Mouse (Mus musculus) spleen, adult 2 months (tissue): ENCODE data around the gene Lztr1. TPM values are rescaled to one million over a fixed set of nuclear protein-coding genes. Genes with fewer than 3 reads are reported as not detected.
"Not testable (repeated sequence)": the region's sequence is repeated elsewhere in the genome, so short reads cannot be mapped to it uniquely, and the experiment has no call there.

Experiments
- DNase-seq, 2 experiments: peaks; one replicate each; pipeline versions ENCODE4 v3.0.0 to v3.0.0-alpha.2; 2012 to 2021; ENCODE audit warnings: low spot score in 2 of 2, low read depth in 1 of 2
- H3K27ac ChIP-seq: fragments of 200-500 bp; 2 replicates; pipeline ENCODE4 v1.5.1; 2012; ENCODE audit warnings: low read length, inconsistent platforms; ENCODE audit not compliant: insufficient read depth
- H3K27me3 ChIP-seq: fragments of 200-500 bp; 2 replicates; pipeline ENCODE4 v1.6.1; 2012; ENCODE audit warnings: mild to moderate bottlenecking, moderate library complexity, low read length, inconsistent platforms; ENCODE audit not compliant: control insufficient read depth, insufficient read depth
- H3K36me3 ChIP-seq: fragments of 200-500 bp; 2 replicates; pipeline ENCODE4 v1.6.1; 2012; ENCODE audit warnings: mild to moderate bottlenecking, low read length, inconsistent platforms; ENCODE audit not compliant: control insufficient read depth, insufficient read depth
- H3K4me1 ChIP-seq: fragments of 200-500 bp; 2 replicates; pipeline ENCODE4 v1.6.1; 2011; ENCODE audit warnings: inconsistent platforms; ENCODE audit not compliant: control insufficient read depth, insufficient read depth, insufficient read length
- H3K4me3 ChIP-seq: fragments of 200-500 bp; 2 replicates; pipeline ENCODE4 v1.5.1; 2011; ENCODE audit warnings: mild to moderate bottlenecking, inconsistent platforms; ENCODE audit not compliant: insufficient read depth, insufficient read length; ENCODE audit errors: extremely low read depth
- CTCF ChIP-seq: fragments of 200-500 bp; IDR thresholded peaks from 2 replicates; pipeline ENCODE4 v1.5.1; 2011; ENCODE audit warnings: mild to moderate bottlenecking, inconsistent platforms; ENCODE audit not compliant: insufficient read depth, insufficient read length, insufficient replicate concordance; ENCODE audit errors: extremely low read depth
- POLR2A ChIP-seq: fragments of 200-500 bp; IDR thresholded peaks from 2 replicates; pipeline ENCODE4 v1.6.1; 2011; ENCODE audit warnings: low read depth, low read length, inconsistent platforms
- WGBS: fragments of 180-500 bp; shearing (Covaris S2); methylation state at CpG from one replicate; pipeline ENCODE4 v1.1.7; 2018; 5-methylcytosine and 5-hydroxymethylcytosine counted together
- polyA plus RNA-seq: library from polyadenylated mRNA; depleted of rRNA; stranded (reverse); fragments of >200 nt; gene quantifications from 2 replicates; pipeline ENCODE4 v1.2.3, GENCODE M21; 2012

Lztr1 gene
- polyA plus RNA-seq, 1 experiment = 110 TPM

GRCm38 (mm10) chr16:17507018-17507552, 1.4 kb upstream of the Lztr1 start:
- no peaks in the 10 kb centered on the region for H3K27me3 ChIP-seq
- H3K27ac ChIP-seq = no peak overlapping the region
- H3K36me3 ChIP-seq = 0 out of 2 replicates have a peak, but pooled peaks cover 3% of the 10 kb centered on the region
- peaks cover 5% of the 10 kb centered on the region; the same call in 1 of the 2 replicates for H3K4me1 ChIP-seq
- WGBS = 84% methylated on average over 5 of the region's 5 CpGs
- no peak for DNase-seq
- no peak overlapping the region for H3K4me3 ChIP-seq
- TF ChIP-seq POLR2A (no peak), CTCF (no peak)

GRCm38 (mm10) chr16:17508031-17508430, 457 bp upstream of the Lztr1 start:
- Histone ChIP-seq H3K27ac (peak overlapping the region; percentile 77; the same call in 1 of the 2 replicates), H3K4me3 (peak overlapping the region; percentile 79; the same call in 1 of the 2 replicates)
- not testable (repeated sequence) for DNase-seq

GRCm38 (mm10) chr16:17509240-17509597, 731 bp downstream of the Lztr1 start:
- Histone ChIP-seq H3K36me3 (peaks cover 6% of the 10 kb centered on the region; the same call in 1 of the 2 replicates), H3K4me1 (peaks cover 5% of the 10 kb centered on the region; the same call in 1 of the 2 replicates), H3K27me3 (no peaks in the 10 kb centered on the region), H3K4me3 (peak overlapping the region; percentile 79), H3K27ac (peak overlapping the region; percentile 4; the same call in 1 of the 2 replicates)
- WGBS = 3% methylated on average over 9 of the region's 9 CpGs
- TF ChIP-seq CTCF (no peak), POLR2A (no peak)
- no peak for DNase-seq

More at GRCm38 (mm10) chr16:17508031-17508430, 457 bp upstream of the Lztr1 start:
- not testable (repeated sequence) for H3K36me3 ChIP-seq, H3K27me3 ChIP-seq, H3K4me1 ChIP-seq
- 9% methylated on average over 3 of the region's 3 CpGs for WGBS

GRCm38 (mm10) chr16:17510143-17510542, 1.7 kb downstream of the Lztr1 start:
- TF ChIP-seq POLR2A (no peak), CTCF (no peak)
- Histone ChIP-seq H3K27ac (no peak overlapping the region), H3K27me3 (no peaks in the 10 kb centered on the region), H3K36me3 (peaks cover 6% of the 10 kb centered on the region; the same call in 1 of the 2 replicates), H3K4me3 (no peak overlapping the region), H3K4me1 (peaks cover 5% of the 10 kb centered on the region; the same call in 1 of the 2 replicates)
- no peak for DNase-seq
- 98% methylated on average over 2 of the region's 2 CpGs for WGBS

- H3K27me3 ChIP-seq = no peaks in the 10 kb centered on the region
- no peak overlapping the region for H3K27ac ChIP-seq
- no peak for DNase-seq
- H3K4me3 ChIP-seq = no peak overlapping the region
- no peak for TF ChIP-seq POLR2A
- TF ChIP-seq CTCF = no peak
- peaks cover 5% of the 10 kb centered on the region; the same call in 1 of the 2 replicates for H3K4me1 ChIP-seq
- peaks cover 6% of the 10 kb centered on the region; the same call in 1 of the 2 replicates for H3K36me3 ChIP-seq
- WGBS = 66% methylated on average over 2 of the region's 2 CpGs
Observed at GRCm38 (mm10) chr16:17510686-17511085, 2.2 kb downstream of the Lztr1 start.

- Histone ChIP-seq H3K4me1 (peaks cover 5% of the 10 kb centered on the region; the same call in 1 of the 2 replicates), H3K4me3 (no peak overlapping the region), H3K36me3 (peaks cover 8% of the 10 kb centered on the region; the same call in 1 of the 2 replicates), H3K27me3 (no peaks in the 10 kb centered on the region), H3K27ac (no peak overlapping the region)
- DNase-seq = no peak
- TF ChIP-seq CTCF (no peak), POLR2A (no peak)
- WGBS = 97% methylated on average over 4 of the region's 4 CpGs
Observed at GRCm38 (mm10) chr16:17511431-17511830, 2.9 kb downstream of the Lztr1 start.

GRCm38 (mm10) chr16:17518910-17519309, 10.4 kb downstream of the Lztr1 start:
- no peak overlapping the region for H3K4me3 ChIP-seq
- DNase-seq = no peak
- H3K36me3 ChIP-seq = peaks cover 42% of the 10 kb centered on the region
- H3K4me1 ChIP-seq = no peaks in the 10 kb centered on the region
- TF ChIP-seq CTCF (no peak), POLR2A (no peak)
- no peaks in the 10 kb centered on the region for H3K27me3 ChIP-seq
- no peak overlapping the region for H3K27ac ChIP-seq
- 96% methylated on average over 2 of the region's 2 CpGs for WGBS
